Mouse (Mus musculus) Muller cell, postnatal 12 days (primary cell): ENCODE data around the gene Htr6.

Experiments used
- DNase-seq: peaks from one replicate; pipeline ENCODE4 v3.0.0-alpha.2; 2015; ENCODE audit errors: inconsistent ontology term

Gene Htr6

DNA sequence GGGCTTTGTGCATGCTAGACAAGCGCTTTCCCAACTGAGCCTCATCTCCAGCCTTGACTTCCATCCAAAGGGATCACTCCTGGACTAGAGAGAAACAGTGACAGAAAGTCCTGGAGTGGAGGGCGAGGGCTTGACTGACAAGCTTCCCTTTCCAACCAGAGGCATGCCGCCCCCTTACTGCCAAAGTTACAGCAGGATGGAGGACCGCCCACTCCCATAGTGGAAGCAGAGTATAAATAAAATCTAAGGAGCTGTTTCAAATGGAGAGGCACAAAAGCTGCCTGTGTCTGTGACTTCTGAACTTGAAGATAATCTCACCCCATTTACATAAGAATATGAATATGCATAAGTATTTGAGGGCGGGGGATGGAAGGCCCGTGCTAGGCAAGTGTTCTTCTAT is 26.9 kb downstream of the Htr6 start:
- no peak for DNase-seq

DNA sequence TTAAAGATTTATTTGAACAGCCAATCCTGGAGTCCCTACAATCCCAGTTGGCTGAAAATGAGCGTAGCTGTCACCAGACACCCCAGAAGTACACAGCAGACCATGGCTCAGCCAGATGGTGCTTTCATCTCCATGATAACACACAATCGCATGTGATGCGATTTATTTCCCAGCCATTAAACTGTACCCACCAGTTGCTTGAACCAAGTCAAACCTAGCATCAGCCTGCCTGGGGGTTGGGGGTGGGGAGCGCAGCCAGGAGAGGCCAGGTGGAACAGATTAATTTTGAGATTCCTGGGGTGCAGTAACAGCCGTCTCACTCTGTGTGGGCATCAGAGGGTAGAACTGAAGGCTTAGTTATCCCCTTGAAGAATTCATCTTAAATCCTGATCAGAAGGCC is 29.0 kb downstream of the Htr6 start:
- DNase-seq, result no peak

DNA sequence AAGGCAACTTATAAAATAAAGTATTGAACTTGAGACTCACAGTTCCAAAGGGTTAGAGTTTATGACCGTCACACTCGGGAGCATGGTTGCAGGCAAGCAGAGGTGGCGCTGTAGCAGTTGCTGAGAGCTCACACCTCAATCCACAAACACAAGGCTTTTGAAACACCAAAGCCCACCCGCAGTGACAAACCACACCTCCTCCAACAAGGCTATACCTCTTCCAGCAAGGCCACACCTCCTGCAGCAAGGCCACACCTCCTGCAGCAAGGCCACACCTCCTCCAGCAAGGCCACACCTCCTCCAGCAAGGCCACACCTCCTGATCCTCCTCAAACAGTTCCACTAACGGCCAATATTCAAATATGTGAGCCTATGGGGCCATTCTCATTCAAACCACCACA is 30.8 kb downstream of the Htr6 start:
- DNase-seq, result no peak

DNA sequence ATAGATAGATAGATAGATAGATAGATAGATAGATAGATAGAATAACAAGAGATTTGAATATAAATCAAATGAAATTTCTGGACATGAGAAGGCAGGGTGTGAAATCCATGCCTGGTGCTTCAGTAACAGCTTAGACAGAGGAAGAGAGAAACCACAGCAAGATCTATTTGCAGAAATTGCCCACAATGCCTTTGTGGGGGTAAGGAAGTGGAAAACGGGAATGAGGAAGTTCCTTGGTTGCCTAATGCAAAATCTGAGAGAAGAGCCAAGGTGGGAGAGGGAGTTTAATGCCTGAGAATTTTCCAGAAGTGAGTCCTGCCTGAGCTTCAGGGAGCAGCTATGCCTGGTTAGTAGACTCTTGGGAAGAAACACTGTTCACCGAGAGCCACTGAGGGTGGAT is 31.8 kb downstream of the Htr6 start:
- DNase-seq, result no peak

DNA sequence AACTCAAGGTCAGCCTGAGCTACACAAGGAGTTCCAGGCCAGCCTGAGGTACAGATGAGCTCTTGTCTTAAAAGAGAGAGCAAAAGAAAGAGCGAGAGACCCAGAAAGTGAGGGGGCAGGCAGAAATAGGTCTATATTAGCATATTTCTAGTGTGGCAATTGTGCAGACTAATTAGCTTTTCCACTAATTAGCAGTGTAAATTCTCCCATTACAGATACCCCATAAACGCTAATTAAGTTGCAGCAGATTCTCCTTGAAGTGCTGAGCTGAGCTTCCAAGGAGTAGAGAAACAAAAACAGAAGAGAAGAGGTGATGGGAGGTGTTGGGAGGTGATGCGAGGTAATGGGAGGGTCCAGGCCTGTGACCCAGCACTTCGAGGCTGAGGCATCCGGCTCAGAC is 32.8 kb downstream of the Htr6 start:
- DNase-seq, result no peak

DNA sequence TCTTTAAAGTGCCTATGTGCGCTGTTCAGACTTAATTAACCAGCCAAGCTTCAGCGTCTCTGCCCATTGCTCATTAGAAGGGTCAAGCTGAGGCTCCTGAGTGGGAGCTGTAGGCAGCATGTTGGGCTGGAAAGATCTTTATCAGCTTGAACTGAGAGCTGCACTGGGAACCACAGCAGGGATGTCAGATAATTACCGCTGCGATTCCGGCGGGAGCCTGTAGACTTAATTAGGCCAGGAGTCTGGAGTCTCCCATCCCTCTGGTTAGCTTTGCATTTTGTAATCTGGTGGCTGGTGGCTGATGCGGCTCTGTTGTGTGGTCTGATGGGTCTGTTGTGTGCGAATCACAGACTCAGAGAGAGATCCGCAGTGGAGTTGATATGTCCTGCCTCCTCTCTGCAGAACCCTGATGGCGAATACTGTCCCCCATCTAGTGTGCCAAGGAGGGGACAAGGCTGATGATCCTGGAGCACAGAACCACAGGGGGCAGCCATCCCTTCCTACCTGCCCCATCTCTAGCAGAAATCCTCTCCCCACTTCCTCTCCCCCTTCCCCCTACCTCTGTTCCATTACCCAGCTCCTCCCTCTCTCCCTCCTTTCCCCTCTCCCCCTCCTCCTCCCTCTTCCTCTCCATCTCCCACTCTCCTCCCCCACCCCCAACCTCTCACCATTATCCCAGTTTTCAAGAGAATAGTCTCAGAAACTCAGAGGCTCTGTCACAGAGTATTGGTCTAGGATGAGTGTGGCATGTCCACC is 35.1 kb downstream of the Htr6 start:
- DNase-seq, result peak; percentile 53

DNA sequence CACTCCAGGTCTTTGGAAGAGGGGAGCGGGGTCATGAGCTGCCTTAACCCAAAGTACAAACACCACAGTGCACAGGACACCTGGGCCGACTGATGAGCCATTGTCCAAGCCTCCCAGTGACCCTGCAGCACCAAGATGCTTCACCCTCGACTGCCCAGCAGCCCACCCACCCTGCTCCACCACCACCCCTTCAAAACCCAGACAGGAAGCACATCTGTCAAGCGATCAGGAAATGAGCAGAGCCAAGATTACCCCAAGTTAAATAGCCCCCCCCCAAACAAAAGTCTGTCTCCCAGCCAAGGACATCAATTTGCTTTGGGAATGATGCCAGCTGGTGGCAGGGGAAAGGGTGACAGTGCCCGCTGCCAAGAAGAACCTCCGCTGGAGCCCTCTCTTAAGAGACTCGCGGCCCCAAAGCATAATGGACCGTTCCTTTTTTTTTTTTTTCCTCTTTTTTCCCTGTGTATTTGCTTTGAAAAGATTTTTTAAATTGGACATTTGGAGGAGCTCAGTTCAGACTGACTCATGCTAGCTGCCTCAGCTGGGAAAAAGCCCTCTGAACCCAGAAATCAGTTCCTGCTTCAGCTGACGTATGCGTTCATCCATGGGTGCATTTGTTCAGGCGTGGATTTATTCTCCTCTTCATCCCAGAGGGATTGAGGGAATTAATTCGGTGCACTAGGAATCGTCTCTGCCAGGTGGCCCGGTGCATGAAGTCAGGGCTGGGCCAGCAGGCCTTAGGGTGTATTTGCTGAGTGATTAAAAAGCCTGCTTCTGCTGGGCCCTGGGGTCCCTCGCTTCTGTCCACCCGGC is 37.4 kb downstream of the Htr6 start:
- DNase-seq, result peak; percentile 50

DNA sequence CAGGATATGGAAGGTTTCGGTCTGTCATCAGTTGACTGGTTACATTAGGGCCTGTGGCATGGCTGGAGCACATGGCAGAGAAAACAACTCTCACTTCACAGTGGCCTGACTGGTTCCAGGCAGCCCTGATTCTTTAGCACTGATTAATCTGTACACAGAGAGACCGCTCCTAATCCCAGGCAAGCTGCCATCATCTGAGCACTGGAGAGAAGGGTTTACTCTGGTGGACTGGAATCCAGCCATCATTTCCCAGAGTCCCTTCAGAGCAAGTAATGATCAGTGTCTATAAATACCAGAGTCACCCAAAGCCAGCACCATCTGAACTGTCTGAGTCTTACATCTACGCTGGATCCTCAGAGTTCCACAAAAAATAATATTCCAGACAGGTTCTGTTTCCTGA is 39.6 kb downstream of the Htr6 start:
- DNase-seq, result no peak

DNA sequence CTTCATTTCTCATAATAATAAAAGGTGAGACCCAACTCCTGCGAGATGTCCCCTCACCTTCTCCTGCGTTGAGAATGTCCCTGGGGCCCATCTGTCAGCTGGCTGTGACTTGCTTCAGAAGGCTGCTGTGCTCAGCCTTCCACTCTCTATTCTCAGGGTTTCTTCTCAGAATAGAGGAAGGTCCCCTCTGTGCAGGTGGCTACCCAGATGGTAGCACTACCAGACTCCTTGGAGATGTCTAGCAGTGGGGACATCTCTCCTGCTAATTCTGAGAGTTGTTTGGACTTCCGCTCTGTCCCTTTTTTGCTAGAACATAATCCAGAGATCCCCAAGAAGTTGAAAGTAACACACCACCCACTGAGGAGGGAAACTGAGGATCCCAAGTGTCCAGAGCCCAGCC is 40.4 kb downstream of the Htr6 start:
- DNase-seq, result no peak

DNA sequence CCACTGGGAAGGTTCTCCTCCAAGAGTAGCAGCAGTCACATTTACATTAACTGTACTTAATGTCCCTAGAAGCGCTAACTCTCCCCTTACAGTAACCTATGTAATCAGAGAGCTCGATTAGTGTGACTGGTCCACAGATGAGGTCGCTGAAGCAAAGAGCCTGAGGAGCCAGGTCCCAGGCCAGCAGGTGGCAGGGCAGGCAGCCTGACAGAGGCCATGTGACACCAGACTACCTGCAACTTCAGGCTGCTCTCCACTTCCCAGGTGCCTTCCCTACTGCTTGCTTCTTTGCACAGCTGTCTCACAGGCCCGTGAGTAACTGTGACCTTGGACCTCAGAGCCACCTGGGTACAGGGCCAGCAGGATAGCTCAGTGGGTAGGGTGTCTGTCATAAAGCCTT is 40.8 kb downstream of the Htr6 start:
- DNase-seq, result no peak

DNA sequence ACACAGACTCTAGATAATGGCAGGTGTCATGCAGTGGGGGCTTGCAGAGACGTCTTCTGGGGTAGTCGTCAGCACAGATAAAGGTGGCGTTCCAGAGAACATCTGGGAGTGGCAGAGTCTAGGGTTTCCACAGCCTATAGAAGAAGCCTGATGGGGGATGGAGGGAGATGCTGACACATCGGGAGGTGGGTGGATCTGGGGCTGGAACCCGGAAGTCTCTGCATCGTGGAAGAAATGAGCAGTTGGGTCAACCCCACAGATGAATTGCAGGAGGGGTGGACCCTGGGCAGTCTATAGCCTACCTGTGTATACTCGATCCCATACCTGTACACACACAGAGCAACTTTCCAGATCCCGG is 41.4 kb downstream of the Htr6 start:
- no peak for DNase-seq

DNA sequence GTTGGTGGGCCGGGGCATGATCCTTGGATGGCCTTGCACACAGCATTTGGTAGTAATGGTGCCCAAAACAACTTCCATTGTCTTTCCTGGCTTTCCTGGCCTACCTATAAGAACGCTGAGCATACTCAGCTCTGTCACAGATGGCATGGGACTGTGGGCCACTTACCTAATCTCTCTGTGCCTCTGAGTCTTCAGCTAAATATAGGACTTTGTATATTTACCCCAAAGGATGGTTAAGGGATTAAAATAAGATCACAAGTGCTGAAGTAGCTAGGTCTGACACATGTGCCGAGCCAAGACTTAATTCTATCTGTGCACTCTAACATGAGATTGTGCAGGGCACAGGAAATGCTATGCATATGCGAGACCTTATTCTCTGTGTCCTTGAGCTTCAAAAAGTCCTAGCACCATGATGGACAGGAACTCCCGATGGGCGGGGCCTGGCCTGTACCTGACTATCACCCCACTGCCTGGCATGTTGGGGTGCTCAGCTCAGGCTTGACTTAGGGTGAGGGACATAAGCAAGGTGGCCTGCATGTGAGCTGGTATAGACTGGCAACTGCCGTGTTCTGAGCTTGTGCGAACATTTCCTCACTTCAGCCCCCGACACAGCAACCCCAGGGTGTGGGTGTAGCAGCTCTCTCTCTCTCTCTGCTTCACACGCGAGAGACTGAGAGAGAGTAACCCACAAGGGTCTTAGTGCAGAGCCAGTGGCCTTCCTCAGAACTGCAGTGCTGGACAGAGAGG is 41.9 kb downstream of the Htr6 start:
- DNase-seq, result no peak

DNA sequence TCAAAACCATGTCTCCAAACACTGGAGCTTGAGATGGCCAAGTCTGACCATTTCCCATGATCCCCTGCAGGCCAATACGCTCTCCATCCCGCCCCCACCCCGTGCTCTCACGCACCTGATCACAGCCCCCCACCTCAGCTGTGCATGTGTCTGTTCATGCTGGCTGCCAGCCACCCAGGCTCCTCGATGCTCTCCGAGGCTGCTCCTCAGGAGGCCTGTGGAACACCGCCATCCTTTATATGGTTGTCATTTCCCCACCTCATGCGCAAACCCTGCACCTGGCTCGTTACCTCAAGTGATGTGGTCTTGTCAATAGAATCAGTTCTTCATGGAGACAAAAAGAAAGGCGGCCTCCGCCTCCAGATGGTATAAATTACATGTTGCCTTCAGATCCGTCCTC is 42.8 kb downstream of the Htr6 start:
- DNase-seq, result no peak

DNA sequence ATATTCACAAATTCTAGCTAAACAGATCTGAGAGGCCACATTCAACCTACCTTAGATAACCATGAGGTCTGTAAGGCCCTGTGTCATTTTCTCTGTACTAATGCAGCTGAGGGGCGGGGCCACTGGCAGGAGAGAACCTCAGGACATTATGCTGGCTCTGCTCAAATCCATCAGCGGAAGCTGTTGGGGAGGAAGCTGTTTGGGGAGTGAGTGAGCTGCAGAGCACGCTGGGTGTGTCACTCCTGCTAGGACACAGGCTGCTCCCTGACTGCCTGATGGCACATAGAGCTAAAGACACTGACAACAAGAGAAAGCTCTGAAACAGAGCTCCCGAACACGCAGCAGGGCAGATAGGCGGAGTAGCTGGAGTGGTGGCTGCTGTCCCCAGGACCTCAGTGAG is 44.7 kb downstream of the Htr6 start:
- DNase-seq, result no peak

DNA sequence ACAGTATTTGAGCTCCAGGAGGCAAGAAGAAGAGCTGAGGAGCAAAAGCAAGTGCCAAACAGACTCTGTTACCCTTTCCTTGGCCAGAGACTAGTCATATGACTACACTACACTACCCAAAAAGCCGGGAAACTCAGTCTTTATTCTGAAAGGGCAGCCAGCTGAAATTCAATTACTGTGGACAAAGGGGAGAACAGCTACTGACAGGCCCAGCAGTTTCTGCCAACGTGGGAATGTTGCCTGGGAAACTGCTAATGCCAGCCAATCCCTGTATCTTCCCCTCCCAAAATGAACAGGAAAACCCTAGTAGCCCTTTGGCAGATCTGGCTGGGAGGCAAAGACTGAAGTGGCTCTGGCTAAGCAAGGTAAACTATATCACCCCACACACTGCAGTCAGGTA is 51.0 kb downstream of the Htr6 start:
- peak; percentile 40 for DNase-seq

DNA sequence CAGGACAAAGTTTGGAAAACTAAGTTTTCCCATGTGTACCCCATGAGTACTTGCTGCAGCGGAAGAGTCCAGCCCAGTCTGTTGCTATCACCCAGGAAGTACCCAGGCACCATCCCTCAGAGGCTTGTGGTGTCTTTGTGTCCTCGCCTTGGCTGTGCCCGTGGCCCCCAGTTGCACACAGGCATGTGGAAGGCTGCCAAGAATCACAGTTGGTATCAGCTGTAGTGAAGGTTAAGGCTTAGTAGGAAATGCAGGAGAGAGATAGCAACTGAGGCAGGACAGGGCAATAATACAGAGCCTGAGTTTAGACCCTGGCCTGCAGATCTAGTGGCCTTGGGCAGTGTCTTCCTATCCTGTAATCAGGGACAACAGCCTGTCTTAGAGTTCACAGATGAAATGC is 55.0 kb downstream of the Htr6 start:
- DNase-seq, result no peak

DNA sequence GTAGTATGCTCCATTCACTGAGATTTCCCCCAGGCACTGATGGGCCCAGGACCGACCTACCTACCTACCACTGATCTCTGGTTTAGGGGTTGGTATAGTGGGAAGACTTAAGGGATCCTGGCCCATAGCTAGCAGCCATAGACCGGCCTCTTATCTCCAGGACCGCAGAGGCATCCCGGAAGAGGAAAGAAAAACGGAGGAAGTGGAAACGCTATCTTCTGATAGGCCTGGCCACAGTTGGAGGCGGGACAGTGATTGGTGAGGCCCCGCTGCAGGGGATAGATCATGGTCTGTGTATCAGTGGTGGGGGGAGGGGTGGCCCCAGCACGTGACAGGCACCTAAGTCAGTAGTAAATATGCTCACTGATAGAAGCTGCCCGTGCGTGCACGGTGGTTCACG is 56.0 kb downstream of the Htr6 start:
- no peak for DNase-seq

DNA sequence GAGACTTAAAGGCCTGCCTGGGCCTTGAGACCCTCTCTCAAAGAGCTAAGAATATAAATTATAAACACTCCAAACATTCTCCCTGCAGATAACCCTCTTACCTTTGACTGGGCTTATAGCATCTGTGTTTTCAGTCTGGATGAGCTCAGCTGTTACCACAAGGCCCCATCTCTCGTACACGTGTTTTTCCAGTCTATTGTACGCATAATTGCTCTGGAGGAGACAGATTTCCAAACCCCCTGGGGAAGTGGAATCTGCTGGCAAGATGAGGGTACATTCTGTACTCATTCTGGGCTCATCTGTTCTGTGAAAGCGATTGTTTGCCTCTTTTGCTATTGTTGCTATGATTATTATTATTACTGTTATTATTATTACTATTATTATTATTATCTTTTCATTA is 56.4 kb downstream of the Htr6 start:
- peak; percentile 29 for DNase-seq

DNA sequence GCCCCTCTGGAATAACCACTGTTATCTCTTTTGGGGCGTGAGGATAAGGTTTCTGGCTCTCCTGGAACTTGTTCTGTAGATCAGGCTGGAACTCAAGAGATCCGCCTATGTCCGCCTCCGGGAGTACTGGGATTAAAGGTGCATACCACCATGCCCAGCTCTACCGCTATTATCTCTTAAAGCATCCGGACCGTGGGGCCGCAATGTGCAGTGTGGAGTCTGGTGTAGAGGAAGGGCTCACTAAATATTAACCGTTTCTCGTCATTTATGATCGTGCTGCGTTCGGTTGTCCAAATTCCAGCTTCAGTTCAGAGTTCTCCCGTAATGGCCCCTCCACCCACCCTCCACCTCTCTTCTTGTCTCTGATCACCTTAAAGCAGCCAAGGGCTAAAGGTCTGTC is 57.0 kb downstream of the Htr6 start:
- no peak for DNase-seq

DNA sequence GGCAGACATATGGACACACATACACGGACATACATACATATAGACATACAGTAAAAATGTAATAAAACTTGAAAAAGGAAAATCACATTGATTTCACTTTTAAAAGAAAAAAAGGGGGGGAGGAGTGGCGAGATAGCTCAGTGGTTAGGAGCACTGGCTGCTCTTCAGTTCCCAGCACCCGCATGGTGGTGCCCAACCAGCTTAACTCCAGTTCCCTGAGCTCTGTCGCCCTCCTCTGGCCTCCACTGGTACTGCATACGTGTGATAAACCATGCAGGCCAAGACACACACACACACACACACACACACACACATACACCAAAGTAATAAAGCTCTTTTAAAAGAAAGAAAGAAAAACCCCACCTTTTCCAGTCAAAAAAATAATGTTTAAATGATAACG is 60.6 kb downstream of the Htr6 start:
- DNase-seq, result no peak

DNA sequence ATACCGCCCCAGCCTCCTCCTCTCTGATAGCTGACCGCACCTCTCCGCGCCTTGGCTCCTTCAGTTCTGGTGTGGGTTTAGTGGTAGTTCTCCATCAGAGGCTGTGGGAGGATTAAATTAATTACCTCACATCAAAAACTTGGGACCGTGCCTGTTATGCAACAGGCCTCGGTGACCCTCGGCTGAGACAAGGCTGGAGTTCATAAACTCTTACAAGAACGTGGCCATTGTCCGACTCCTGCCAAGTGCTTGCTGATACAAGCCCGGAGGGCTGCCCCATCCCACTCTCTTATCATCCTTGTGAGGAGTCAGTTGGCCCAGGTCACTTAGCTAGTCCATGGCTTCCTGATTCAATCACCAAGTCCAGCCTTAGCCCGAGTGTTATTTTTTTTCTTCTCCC is 62.1 kb downstream of the Htr6 start:
- no peak for DNase-seq

DNA sequence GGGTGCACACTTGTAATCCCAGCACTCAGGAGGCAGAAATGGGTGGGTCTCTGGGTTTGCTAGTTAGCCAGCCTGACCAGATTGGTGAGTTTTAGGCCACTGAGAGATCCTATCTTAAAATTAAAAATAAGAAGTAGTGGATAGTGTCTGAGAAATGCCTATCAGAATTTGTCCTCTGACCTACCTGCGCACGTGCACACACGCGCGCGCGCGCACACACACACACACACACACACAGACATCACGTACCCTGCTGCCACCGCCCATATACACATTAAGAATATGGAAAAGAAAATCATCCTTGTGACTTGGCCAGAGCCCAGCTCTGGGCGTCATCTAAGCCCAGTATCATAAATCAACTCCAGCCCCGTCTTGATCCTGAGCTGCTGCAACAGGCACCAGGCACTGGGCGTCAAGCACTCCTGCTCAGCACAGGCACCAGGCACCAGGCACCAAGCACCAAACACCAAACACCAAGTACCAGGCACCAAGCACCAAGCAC is 64.1 kb downstream of the Htr6 start:
- no peak for DNase-seq
